Mouse (Mus musculus): ENCODE results near the gene Slc29a3. TPM values are rescaled to one million over a fixed set of nuclear protein-coding genes. Genes with fewer than 3 reads are reported as not detected.
A peak's percentile ranks its signal among the peaks of the same experiment; 100 is the strongest.

Gene Slc29a3
- polyA plus RNA-seq (2016; fragmentation: Nextera tagmentation; extraction: Ambion mirVana) = 9.4 and 12.7 TPM in 2 replicates

DNA sequence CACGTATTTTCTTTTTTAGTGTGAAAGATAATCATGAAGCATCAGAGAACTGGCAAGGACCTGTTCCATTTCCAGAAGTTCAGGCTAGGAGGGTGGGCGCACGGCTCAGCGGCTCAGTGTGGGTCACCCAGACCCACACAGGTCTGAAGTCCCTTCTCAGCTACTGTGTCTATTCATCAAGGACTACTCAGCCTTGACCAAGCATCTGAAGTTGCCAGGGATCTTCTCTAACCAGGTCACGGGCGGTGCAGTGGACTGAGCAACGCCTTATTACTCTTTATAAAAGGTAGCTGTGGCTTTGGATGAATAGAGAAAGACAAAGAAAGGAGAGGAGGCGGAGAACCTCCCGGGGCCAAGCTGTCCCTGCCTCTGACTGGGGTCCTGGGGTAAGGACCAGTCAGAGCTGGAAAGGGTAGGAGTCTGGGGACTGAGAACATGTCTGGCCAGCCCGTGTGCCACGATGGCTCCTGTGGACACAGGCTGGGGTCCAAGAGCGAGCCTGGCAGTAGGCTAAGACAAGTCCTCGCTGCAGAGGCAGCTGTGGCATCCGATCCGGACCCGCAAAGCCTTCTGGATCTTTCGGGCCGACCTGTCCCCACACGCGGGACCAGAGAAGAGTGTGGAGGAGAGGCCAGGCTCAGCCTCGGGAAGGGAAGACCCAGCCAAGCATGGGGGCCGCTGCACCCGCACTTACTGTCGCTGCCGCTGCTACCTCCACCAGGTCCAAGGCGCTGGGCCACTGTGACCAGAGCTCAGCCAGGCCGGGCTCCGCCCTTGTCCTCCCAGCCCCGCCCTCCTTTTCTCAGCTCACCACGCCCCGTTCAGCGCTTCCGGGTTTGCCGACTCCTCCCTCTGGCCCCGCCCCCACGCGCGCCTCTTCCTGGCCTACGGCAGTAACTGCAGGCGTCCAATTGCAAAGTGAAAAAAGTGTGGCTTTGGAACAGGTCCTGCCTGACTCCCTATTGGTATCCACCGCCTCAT, at the start of gene Slc29a3:
TSS of gene Slc29a3 (minus strand) at position 755 of the 981 bp plus-strand sequence.
- Histone ChIP-seq H3K9me3 (no peaks in the 10 kb centered on the region), H3K4me1 (peaks cover 23% of the 10 kb centered on the region), H3K36me3 (replicated peaks) (peaks cover 16% of the 10 kb centered on the region), H3K4me3 (peak within 1 kb of the TSS; percentile 77), H3K27me3 (replicated peaks; ENCODE audit: low read depth, poor library complexity, severe bottlenecking) (no peaks in the 10 kb centered on the region), H3K27ac (replicated peaks) (peak within 1 kb of the TSS; percentile 90)
- peak; percentile 99 for DNase-seq (ENCODE audit: low spot score)
- WGBS = 9% methylated on average over 41 of the region's 41 CpGs

GRCm38 (mm10) chr10:60801898-60802412, 49.4 kb upstream of the Slc29a3 start:
- DNase-seq (ENCODE audit: low spot score) = no peak
- H3K9me3 ChIP-seq = no peaks in the 10 kb centered on the region
- 63% methylated on average over 12 of the region's 12 CpGs for WGBS
- H3K36me3 ChIP-seq (replicated peaks) = no peaks in the 10 kb centered on the region
- H3K27me3 ChIP-seq (replicated peaks; ENCODE audit: low read depth, poor library complexity, severe bottlenecking) = peaks cover 68% of the 10 kb centered on the region
- H3K27ac ChIP-seq (replicated peaks) = no peak overlapping the region; the same call in 1 of the 2 replicates
- H3K4me3 ChIP-seq = no peak overlapping the region
- H3K4me1 ChIP-seq = peaks cover 89% of the 10 kb centered on the region

DNA sequence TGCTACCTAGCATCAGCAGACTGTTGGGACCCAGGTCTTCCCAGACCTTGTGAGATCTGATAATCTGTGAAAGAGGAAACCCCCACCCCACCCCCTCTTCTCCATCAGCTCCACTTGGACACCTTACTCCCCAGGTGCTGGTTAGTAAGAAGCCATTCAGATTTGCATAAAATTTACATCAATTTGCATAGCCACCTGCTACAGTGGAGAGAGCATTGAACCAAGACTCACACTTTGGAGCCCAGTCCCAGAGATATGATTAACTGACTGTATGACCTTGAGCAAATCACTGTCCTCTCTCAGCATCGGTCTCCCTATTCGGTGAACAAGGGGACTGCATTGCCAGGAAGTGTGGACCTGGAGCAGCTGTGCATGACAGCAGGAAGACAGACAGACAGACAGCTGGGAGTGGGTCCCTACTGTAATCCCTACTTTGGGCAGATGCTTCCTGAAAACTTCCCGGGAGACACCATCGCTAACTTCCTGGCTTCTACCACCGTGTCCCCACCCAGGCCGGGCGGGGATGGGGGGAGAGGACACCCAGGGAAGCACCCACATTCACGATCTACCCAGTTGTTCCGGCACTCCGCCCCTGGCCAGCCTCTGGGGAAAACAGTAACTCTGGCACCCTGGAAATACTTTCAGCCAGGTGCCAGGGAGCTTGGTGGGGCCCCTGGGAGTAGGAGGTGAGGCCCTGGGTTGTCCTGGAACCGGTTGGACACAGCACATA, 48.7 kb upstream of the Slc29a3 start:
- H3K4me3 ChIP-seq = no peak overlapping the region
- 38% methylated on average over 11 of the region's 11 CpGs for WGBS
- H3K27ac ChIP-seq (replicated peaks) = no peak overlapping the region; the same call in 1 of the 2 replicates
- H3K4me1 ChIP-seq = peaks cover 89% of the 10 kb centered on the region
- H3K9me3 ChIP-seq = no peaks in the 10 kb centered on the region
- H3K27me3 ChIP-seq (replicated peaks; ENCODE audit: low read depth, poor library complexity, severe bottlenecking) = peaks cover 67% of the 10 kb centered on the region
- no peak for DNase-seq (ENCODE audit: low spot score)
- no peaks in the 10 kb centered on the region for H3K36me3 ChIP-seq (replicated peaks)

DNA sequence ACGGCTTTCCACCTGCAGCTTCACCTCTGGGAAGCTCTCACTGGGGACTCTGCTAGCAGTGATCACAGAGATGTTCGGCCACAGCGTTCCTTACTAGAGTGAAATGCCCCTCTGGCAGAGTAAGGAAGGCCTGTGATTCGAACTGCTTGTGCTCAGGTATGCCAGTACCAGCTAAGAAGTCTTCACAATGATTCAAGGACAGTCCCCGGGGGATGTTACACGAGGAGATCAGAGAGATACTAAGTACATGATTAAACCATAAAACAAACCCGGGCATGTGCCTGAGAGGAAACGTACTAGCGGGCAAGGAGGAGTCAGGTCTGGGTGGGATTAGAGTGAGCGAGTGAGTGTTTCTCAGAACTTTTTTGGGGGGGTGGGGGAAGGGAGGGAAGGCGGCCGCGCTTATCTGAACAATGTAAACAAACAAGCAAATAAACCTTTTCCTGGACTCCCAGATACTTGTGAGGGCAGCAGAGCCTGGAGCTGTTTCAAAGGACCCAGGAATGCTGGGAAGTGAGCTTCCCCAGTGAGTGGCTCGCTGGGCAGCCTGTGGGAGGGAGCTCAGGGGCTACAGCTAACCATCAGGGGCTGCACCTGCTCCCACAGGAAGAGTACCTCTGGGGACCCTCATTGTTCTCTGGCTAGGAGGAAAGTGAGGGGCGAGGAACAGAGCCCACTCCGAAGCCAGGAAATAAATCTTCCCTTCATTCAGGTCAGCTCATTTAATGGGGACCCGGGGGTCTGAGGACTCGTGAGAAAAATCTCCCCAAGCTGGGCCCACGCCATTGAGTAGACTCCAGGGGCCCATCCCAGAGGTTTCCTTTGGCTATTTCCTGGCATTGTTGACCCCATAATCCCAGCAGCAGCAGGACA, 47.9 kb upstream of the Slc29a3 start:
- Histone ChIP-seq H3K4me3 (no peak overlapping the region), H3K9me3 (no peaks in the 10 kb centered on the region), H3K27me3 (replicated peaks; ENCODE audit: low read depth, poor library complexity, severe bottlenecking) (peaks cover 67% of the 10 kb centered on the region), H3K36me3 (replicated peaks) (no peaks in the 10 kb centered on the region), H3K27ac (replicated peaks) (no peak overlapping the region; the same call in 1 of the 2 replicates), H3K4me1 (peaks cover 89% of the 10 kb centered on the region)
- DNase-seq (ENCODE audit: low spot score) = no peak
- 16% methylated on average over 19 of the region's 19 CpGs for WGBS

- DNase-seq (ENCODE audit: low spot score) = no peak
- 0 out of 2 replicates have a peak overlapping the region, but pooled peaks have one; percentile 26 for H3K27ac ChIP-seq (replicated peaks)
- WGBS = 88% methylated on average over 14 of the region's 14 CpGs
- H3K4me1 ChIP-seq = peaks cover 97% of the 10 kb centered on the region
- H3K4me3 ChIP-seq = no peak overlapping the region
- H3K9me3 ChIP-seq = no peaks in the 10 kb centered on the region
- H3K27me3 ChIP-seq (replicated peaks; ENCODE audit: low read depth, poor library complexity, severe bottlenecking) = peaks cover 56% of the 10 kb centered on the region
- H3K36me3 ChIP-seq (replicated peaks) = no peaks in the 10 kb centered on the region
These were observed 45.3 kb upstream of the Slc29a3 start for GRCm38 (mm10) chr10:60797682-60798422.

- H3K4me3 ChIP-seq = no peak overlapping the region
- peaks cover 97% of the 10 kb centered on the region for H3K4me1 ChIP-seq
- no peaks in the 10 kb centered on the region for H3K9me3 ChIP-seq
- WGBS = 89% methylated on average over 7 of the region's 7 CpGs
- DNase-seq (ENCODE audit: low spot score) = no peak
- peaks cover 48% of the 10 kb centered on the region for H3K27me3 ChIP-seq (replicated peaks; ENCODE audit: low read depth, poor library complexity, severe bottlenecking)
- no peak overlapping the region for H3K27ac ChIP-seq (replicated peaks)
- no peaks in the 10 kb centered on the region for H3K36me3 ChIP-seq (replicated peaks)
These were observed 43.9 kb upstream of the Slc29a3 start for GRCm38 (mm10) chr10:60796474-60796873.

GRCm38 (mm10) chr10:60796028-60796427, 43.4 kb upstream of the Slc29a3 start:
- Histone ChIP-seq H3K27ac (replicated peaks) (peak overlapping the region; percentile 78), H3K4me1 (peaks cover 94% of the 10 kb centered on the region), H3K27me3 (replicated peaks; ENCODE audit: low read depth, poor library complexity, severe bottlenecking) (peaks cover 47% of the 10 kb centered on the region), H3K9me3 (no peaks in the 10 kb centered on the region), H3K36me3 (replicated peaks) (no peaks in the 10 kb centered on the region), H3K4me3 (no peak overlapping the region)
- no peak for DNase-seq (ENCODE audit: low spot score)
- 73% methylated on average over 5 of the region's 5 CpGs for WGBS

DNA sequence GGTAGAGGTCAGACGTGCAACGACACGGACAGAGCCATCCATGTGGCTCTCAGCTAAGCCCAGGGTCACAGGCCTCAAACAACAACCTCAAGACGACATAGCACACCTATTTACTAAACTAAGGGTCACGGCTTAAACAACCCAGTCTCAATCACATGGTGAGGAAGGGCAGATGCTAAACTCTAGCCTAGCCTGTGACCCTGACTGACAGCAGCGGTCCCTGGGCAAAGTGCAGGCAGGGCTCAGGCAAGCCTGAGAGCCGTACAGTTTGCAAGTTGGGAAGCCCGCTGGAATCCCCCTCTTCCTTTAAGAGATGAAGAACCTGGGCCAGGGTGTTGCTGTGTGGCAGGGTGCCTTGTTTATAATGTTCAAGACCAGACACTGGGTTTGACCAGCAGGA, 42.2 kb upstream of the Slc29a3 start:
- no peaks in the 10 kb centered on the region for H3K36me3 ChIP-seq (replicated peaks)
- H3K27me3 ChIP-seq (replicated peaks; ENCODE audit: low read depth, poor library complexity, severe bottlenecking) = peaks cover 35% of the 10 kb centered on the region
- peak overlapping the region; percentile 78 for H3K27ac ChIP-seq (replicated peaks)
- 0 out of 2 replicates have a peak overlapping the region, but pooled peaks have one; percentile 8 for H3K4me3 ChIP-seq
- peaks cover 82% of the 10 kb centered on the region for H3K4me1 ChIP-seq
- DNase-seq (ENCODE audit: low spot score) = peak; percentile 35
- no peaks in the 10 kb centered on the region for H3K9me3 ChIP-seq
- 27% methylated on average over 8 of the region's 8 CpGs for WGBS

DNA sequence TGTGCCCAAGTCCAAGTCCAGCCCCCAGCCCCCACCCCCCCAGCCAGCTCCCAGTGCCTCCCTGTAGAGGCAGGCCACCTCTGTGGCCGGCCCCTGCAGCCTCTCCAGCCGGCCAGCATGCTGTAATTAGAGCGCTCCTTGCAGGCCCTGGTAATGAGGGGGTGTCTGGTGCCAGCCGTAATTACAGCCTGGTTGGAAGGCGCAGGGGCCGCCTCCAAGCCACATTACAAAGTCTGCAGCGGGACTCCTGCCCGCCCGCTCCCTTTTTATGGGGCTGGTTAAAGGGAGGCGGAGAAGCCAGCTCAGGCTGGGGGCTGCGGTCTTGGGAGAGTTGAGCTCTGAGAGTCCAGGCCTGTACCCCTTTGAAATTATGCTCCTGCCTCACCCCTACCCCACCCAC, 41.8 kb upstream of the Slc29a3 start:
- H3K27ac ChIP-seq (replicated peaks) = peak overlapping the region; percentile 78
- H3K36me3 ChIP-seq (replicated peaks) = no peaks in the 10 kb centered on the region
- no peaks in the 10 kb centered on the region for H3K9me3 ChIP-seq
- 20% methylated on average over 11 of the region's 11 CpGs for WGBS
- 0 out of 2 replicates have a peak overlapping the region, but pooled peaks have one; percentile 8 for H3K4me3 ChIP-seq
- peaks cover 31% of the 10 kb centered on the region for H3K27me3 ChIP-seq (replicated peaks; ENCODE audit: low read depth, poor library complexity, severe bottlenecking)
- peaks cover 80% of the 10 kb centered on the region for H3K4me1 ChIP-seq
- peak; percentile 74 for DNase-seq (ENCODE audit: low spot score)

GRCm38 (mm10) chr10:60792841-60793240, 40.2 kb upstream of the Slc29a3 start:
- no peaks in the 10 kb centered on the region for H3K9me3 ChIP-seq
- H3K4me1 ChIP-seq = peaks cover 75% of the 10 kb centered on the region
- DNase-seq (ENCODE audit: low spot score) = no peak

GRCm38 (mm10) chr10:60792365-60792764, 39.8 kb upstream of the Slc29a3 start:
- Histone ChIP-seq H3K27me3 (replicated peaks; ENCODE audit: low read depth, poor library complexity, severe bottlenecking) (peaks cover 25% of the 10 kb centered on the region), H3K4me1 (peaks cover 78% of the 10 kb centered on the region), H3K9me3 (no peaks in the 10 kb centered on the region), H3K27ac (replicated peaks) (peak overlapping the region; percentile 66; the same call in 1 of the 2 replicates), H3K4me3 (no peak overlapping the region), H3K36me3 (replicated peaks) (no peaks in the 10 kb centered on the region)
- no peak for DNase-seq (ENCODE audit: low spot score)
- 53% methylated on average over 10 of the region's 10 CpGs for WGBS

More at GRCm38 (mm10) chr10:60792841-60793240, 40.2 kb upstream of the Slc29a3 start:
- WGBS = 15% methylated on average over 11 of the region's 11 CpGs
- H3K27ac ChIP-seq (replicated peaks) = peak overlapping the region; percentile 66; the same call in 1 of the 2 replicates
- H3K4me3 ChIP-seq = no peak overlapping the region
- no peaks in the 10 kb centered on the region for H3K36me3 ChIP-seq (replicated peaks)
- peaks cover 25% of the 10 kb centered on the region for H3K27me3 ChIP-seq (replicated peaks; ENCODE audit: low read depth, poor library complexity, severe bottlenecking)

Data from embryonic facial prominence, embryonic 10.5 days (tissue).